Mouse (Mus musculus): ENCODE measurements around the gene Pdxdc1.
"Not testable (repeated sequence)": the region's sequence is repeated elsewhere in the genome, so short reads cannot be mapped to it uniquely, and the experiment has no call there.

Gene Pdxdc1

GRCm38 (mm10) chr16:13813200-13813599 is 89.7 kb downstream of the Pdxdc1 start:
- no peak for DNase-seq (ENCODE audit: low spot score in 2 of 2)

- no peak for DNase-seq (ENCODE audit: low spot score in 2 of 2)
Observed at GRCm38 (mm10) chr16:13812152-13812551, 90.8 kb downstream of the Pdxdc1 start.

- no peak for DNase-seq (ENCODE audit: low spot score in 2 of 2)
Observed at GRCm38 (mm10) chr16:13808410-13808809, 94.5 kb downstream of the Pdxdc1 start.

GRCm38 (mm10) chr16:13807616-13808015 is 95.3 kb downstream of the Pdxdc1 start:
- no peak for DNase-seq (ENCODE audit: low spot score in 2 of 2)

- DNase-seq (ENCODE audit: low spot score in 2 of 2) = no peak
Observed at GRCm38 (mm10) chr16:13804666-13805065, 98.3 kb downstream of the Pdxdc1 start.

GRCm38 (mm10) chr16:13801231-13801630 is 101.7 kb downstream of the Pdxdc1 start:
- no peak for DNase-seq (ENCODE audit: low spot score in 2 of 2)

GRCm38 (mm10) chr16:13796746-13797175 is 106.2 kb downstream of the Pdxdc1 start:
- no peak for DNase-seq (ENCODE audit: low spot score in 2 of 2)

- DNase-seq (ENCODE audit: low spot score in 2 of 2) = not testable (repeated sequence)
Observed at GRCm38 (mm10) chr16:13793441-13793840, 109.5 kb downstream of the Pdxdc1 start.

- no peak for DNase-seq (ENCODE audit: low spot score in 2 of 2)
Observed at GRCm38 (mm10) chr16:13785932-13786331, 117.0 kb downstream of the Pdxdc1 start.
